Mouse (Mus musculus): ENCODE measurements at regions not wholly inside any gene's neighbourhood (a gene's known extent, or its start where the extent isn't known, plus 50 kb on each side); places are given as distances from the start of the nearest gene placed in this dataset.
A peak's percentile ranks its signal among the peaks of the same experiment; 100 is the strongest.

DNA sequence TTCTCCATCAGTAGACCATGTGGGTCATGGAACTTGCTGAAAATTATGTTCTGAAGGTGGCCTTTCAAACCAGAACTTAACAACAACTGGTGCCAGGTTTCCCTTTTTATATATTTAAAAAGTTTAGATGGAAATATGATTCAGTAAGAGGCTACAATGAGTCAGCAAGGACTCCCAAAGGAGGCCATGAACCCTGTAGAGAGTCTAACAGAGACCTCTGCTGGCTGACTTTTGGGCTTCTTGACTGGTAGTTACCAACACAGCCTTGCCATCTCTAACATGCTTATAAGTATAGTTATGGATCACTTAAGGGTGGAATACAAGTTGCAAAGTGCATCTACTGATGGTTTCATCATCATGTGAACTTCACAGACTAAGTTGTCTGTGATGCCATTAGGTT is 94.3 kb upstream of the Tle4 start:
- peak in 1 of 2 experiments; percentile 8 for DNase-seq
- H3K27me3 ChIP-seq (ENCODE audit: control insufficient read depth, insufficient read depth, low read length): no peaks in the 10 kb centered on the region
- no peaks in the 10 kb centered on the region for H3K4me1 ChIP-seq (ENCODE audit: control insufficient read depth, insufficient read depth, low read length)
- intact Hi-C loops (cut with DNase I): loop anchor here (2.0 to 10.0 kb wide), 3 partner anchors 247 to 711 kb away; no protein-coding TSS in a partner anchor
- H3K36me3 ChIP-seq (ENCODE audit: control insufficient read depth, insufficient read depth, low read length): no peaks in the 10 kb centered on the region
- no peak overlapping the region for H3K27ac ChIP-seq
- no peak overlapping the region for H3K4me3 ChIP-seq
- H3K9ac ChIP-seq (ENCODE audit: low read depth, low read length): no peak overlapping the region
- H3K79me2 ChIP-seq (replicated peaks; ENCODE audit: control insufficient read depth, insufficient read depth, low read length): no peaks in the 10 kb centered on the region
- no peak for TF ChIP-seq EP300 (IDR thresholded peaks at IDR 0.05; ENCODE audit: insufficient read depth, low read depth, low read length)
- peak; percentile 69 for TF ChIP-seq CTCF (IDR thresholded peaks at IDR 0.05)
- TF ChIP-seq POLR2A (IDR thresholded peaks at IDR 0.05; ENCODE audit: insufficient read depth, low read depth, low read length): no peak

DNA sequence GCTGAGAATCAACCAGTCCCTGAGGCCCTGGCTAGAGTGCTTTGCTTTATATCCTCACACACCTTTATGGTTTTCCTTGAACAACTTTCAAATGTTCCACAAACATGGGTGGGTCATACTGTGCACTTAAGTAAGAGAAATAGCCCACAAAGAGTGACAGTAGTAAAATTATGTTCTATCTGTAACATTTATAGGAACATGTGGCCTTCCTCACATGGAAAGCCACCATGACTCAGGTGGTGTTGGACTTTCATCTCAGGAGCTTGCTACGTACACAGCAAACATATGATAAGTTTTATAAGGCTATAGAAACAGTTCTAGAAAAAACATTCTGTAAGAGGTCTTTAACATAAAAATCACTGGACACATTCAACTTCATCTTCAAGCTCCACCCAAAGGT is 87.8 kb upstream of the Tle4 start:
- H3K4me1 ChIP-seq (ENCODE audit: control insufficient read depth, insufficient read depth, low read length): no peaks in the 10 kb centered on the region
- 100% methylated on average over 1 of the region's 1 CpGs for WGBS
- no peak for TF ChIP-seq CTCF (IDR thresholded peaks at IDR 0.05)
- TF ChIP-seq POLR2A (IDR thresholded peaks at IDR 0.05; ENCODE audit: insufficient read depth, low read depth, low read length): no peak
- TF ChIP-seq EP300 (IDR thresholded peaks at IDR 0.05; ENCODE audit: insufficient read depth, low read depth, low read length): no peak
- no peaks in the 10 kb centered on the region for H3K27me3 ChIP-seq (ENCODE audit: control insufficient read depth, insufficient read depth, low read length)
- no peak overlapping the region for H3K9ac ChIP-seq (ENCODE audit: low read depth, low read length)
- DNase-seq: no peak
- H3K79me2 ChIP-seq (replicated peaks; ENCODE audit: control insufficient read depth, insufficient read depth, low read length): no peaks in the 10 kb centered on the region
- intact Hi-C loops (cut with DNase I): no loop called here
- no peak overlapping the region for H3K4me3 ChIP-seq
- no peak overlapping the region for H3K27ac ChIP-seq
- no peaks in the 10 kb centered on the region for H3K36me3 ChIP-seq (ENCODE audit: control insufficient read depth, insufficient read depth, low read length)

DNA sequence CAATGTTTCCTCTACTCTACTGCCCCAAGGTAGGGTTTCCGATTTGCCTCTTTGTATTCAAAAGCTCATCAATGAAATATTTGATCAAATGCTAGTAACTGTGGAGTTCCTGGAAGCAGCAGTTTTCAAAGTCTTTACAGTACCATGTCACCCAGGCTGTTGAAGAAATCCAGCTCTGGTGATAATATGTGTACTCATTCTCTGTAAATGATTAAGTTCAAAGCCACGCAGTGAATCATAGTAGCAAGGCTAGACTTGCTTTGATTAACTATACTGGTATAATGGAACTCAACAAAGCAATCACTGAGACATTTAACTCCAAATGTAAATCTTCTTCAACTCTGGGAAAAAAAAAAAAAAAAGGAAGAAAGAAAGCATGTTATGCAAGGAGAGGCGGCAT is 86.8 kb upstream of the Tle4 start:
- Histone ChIP-seq H3K36me3 (ENCODE audit: control insufficient read depth, insufficient read depth, low read length) (no peaks in the 10 kb centered on the region), H3K4me1 (ENCODE audit: control insufficient read depth, insufficient read depth, low read length) (no peaks in the 10 kb centered on the region), H3K27me3 (ENCODE audit: control insufficient read depth, insufficient read depth, low read length) (no peaks in the 10 kb centered on the region), H3K79me2 (replicated peaks; ENCODE audit: control insufficient read depth, insufficient read depth, low read length) (no peaks in the 10 kb centered on the region), H3K4me3 (no peak overlapping the region), H3K27ac (no peak overlapping the region), H3K9ac (ENCODE audit: low read depth, low read length) (no peak overlapping the region)
- no peak for DNase-seq
- 88% methylated on average over 3 of the region's 3 CpGs for WGBS
- TF ChIP-seq CTCF (IDR thresholded peaks at IDR 0.05): no peak
- TF ChIP-seq POLR2A (IDR thresholded peaks at IDR 0.05; ENCODE audit: insufficient read depth, low read depth, low read length): no peak
- no peak for TF ChIP-seq EP300 (IDR thresholded peaks at IDR 0.05; ENCODE audit: insufficient read depth, low read depth, low read length)
- intact Hi-C loops (cut with DNase I): no loop called here

DNA sequence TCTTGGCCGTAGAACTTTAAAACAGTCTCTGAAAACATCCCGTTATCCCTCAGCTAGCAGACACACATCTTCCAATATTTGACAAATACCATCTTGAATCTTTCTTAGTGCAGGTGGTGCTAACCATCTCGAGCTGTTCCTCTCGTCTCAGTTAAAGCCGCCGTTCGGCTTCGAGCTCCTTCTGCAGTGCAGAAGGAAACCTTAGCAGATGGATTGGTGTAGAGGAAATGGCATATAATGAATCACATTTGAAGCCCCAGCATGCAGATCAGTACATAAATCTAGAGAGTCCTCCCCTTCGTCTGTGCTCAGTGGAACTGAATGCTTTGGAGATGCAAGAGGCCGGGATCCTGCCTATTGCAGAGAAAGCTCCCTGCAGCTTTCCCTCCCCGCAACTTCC is 83.5 kb upstream of the Tle4 start:
- Histone ChIP-seq H3K9ac (ENCODE audit: low read depth, low read length) (no peak overlapping the region), H3K4me1 (ENCODE audit: control insufficient read depth, insufficient read depth, low read length) (no peaks in the 10 kb centered on the region), H3K27me3 (ENCODE audit: control insufficient read depth, insufficient read depth, low read length) (no peaks in the 10 kb centered on the region), H3K79me2 (replicated peaks; ENCODE audit: control insufficient read depth, insufficient read depth, low read length) (no peaks in the 10 kb centered on the region), H3K27ac (no peak overlapping the region), H3K4me3 (no peak overlapping the region), H3K36me3 (ENCODE audit: control insufficient read depth, insufficient read depth, low read length) (no peaks in the 10 kb centered on the region)
- TF ChIP-seq CTCF (IDR thresholded peaks at IDR 0.05) (no peak), EP300 (IDR thresholded peaks at IDR 0.05; ENCODE audit: insufficient read depth, low read depth, low read length) (no peak), POLR2A (IDR thresholded peaks at IDR 0.05; ENCODE audit: insufficient read depth, low read depth, low read length) (no peak)
- intact Hi-C loops (cut with DNase I): no loop called here
- no peak for DNase-seq
- WGBS: 79% methylated on average over 11 of the region's 11 CpGs

DNA sequence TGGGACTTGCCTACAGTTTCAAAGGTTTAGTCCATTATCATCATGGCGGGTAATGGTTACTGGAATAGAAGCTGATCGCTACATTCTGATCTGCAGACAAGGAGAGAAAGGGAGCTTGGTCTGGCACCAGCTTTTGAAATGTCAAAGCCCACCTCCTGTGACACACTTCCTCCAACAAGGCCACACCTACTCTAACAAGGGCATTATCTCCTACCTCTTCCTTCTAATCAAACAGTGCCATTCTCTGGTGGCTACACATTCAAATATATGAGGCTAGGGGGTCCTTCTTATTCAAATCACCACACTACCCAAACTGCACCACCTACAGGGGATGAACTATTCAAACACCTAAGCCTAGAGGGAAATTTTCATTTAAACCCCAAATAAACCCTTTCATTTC is 81.9 kb upstream of the Tle4 start:
- intact Hi-C loops (cut with DNase I): no loop called here
- 89% methylated on average over 2 of the region's 2 CpGs for WGBS
- Histone ChIP-seq H3K9ac (ENCODE audit: low read depth, low read length) (no peak overlapping the region), H3K27me3 (ENCODE audit: control insufficient read depth, insufficient read depth, low read length) (no peaks in the 10 kb centered on the region), H3K27ac (no peak overlapping the region), H3K4me3 (no peak overlapping the region), H3K36me3 (ENCODE audit: control insufficient read depth, insufficient read depth, low read length) (no peaks in the 10 kb centered on the region), H3K4me1 (ENCODE audit: control insufficient read depth, insufficient read depth, low read length) (no peaks in the 10 kb centered on the region), H3K79me2 (replicated peaks; ENCODE audit: control insufficient read depth, insufficient read depth, low read length) (no peaks in the 10 kb centered on the region)
- TF ChIP-seq POLR2A (IDR thresholded peaks at IDR 0.05; ENCODE audit: insufficient read depth, low read depth, low read length) (no peak), EP300 (IDR thresholded peaks at IDR 0.05; ENCODE audit: insufficient read depth, low read depth, low read length) (no peak), CTCF (IDR thresholded peaks at IDR 0.05) (no peak)
- DNase-seq: no peak

DNA sequence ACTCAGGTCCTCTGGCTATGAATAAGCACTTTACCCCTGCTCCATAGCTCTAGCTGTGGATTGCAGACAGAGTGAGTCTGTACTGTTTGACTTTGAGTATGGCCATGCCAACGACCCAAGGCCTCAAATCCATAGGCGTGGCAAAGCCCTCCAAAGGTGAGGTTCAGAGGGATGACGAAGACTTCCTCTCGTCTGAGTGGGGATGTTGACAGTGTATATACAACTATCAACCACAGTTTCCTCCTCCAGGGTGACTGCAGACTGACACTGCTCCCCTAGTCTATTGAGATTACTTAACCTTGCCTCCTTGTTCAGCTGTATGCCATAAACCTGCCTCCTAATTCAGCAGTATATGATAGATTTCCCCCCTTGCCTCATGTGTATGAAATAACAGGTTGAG is 80.7 kb upstream of the Tle4 start:
- Histone ChIP-seq H3K79me2 (replicated peaks; ENCODE audit: control insufficient read depth, insufficient read depth, low read length) (no peaks in the 10 kb centered on the region), H3K27me3 (ENCODE audit: control insufficient read depth, insufficient read depth, low read length) (no peaks in the 10 kb centered on the region), H3K36me3 (ENCODE audit: control insufficient read depth, insufficient read depth, low read length) (no peaks in the 10 kb centered on the region), H3K4me1 (ENCODE audit: control insufficient read depth, insufficient read depth, low read length) (no peaks in the 10 kb centered on the region), H3K9ac (ENCODE audit: low read depth, low read length) (no peak overlapping the region), H3K27ac (no peak overlapping the region), H3K4me3 (no peak overlapping the region)
- WGBS: 64% methylated on average over 4 of the region's 4 CpGs
- no peak for TF ChIP-seq EP300 (IDR thresholded peaks at IDR 0.05; ENCODE audit: insufficient read depth, low read depth, low read length)
- no peak for TF ChIP-seq POLR2A (IDR thresholded peaks at IDR 0.05; ENCODE audit: insufficient read depth, low read depth, low read length)
- TF ChIP-seq CTCF (IDR thresholded peaks at IDR 0.05): no peak
- intact Hi-C loops (cut with DNase I): no loop called here
- DNase-seq: no peak
